19 mouse cellular contexts compared by ENCODE assay signal in the genomic region with DNA sequence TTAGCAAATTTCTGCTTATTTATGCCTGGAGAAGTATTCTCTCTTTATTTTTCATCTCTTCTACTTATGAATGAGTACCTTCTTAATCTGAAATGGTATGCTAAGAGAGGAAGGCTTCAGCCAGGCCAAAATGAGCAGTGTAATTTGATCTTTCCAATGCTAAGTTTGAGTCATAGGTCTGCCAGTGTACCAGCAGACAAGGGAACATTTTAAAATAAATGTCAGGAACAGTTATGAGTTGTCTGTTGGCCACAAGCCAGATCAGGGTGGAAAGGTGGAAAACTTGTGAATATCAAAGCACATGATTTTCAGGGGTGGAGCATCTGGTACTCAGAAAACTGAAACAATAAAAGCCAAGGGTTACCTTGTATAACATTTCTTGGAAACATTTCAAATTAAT. TPM values are rescaled to one million over a fixed set of nuclear protein-coding genes. Genes with fewer than 3 reads are reported as not detected.
DNase-seq lines count a peak whose midpoint lies in the region; ATAC-seq and TF ChIP-seq lines count a peak whose summit lies in the region.
"Had no signal": no experiment of that assay in that cellular context is flagged by ENCODE, and none has a peak within 500 bp of the region (broad histone marks: within the 10 kb centered on the region; RNA-seq: fewer than 3 reads in every experiment).

No protein-coding gene starts in this region.

- peak; percentile 9 for DNase-seq in layer of hippocampus, adult 11-12 months (ENCODE audit: low spot score)
- no peak for DNase-seq in layer of hippocampus, adult 9-11 months
- peak; percentile 16 for DNase-seq in Muller cell, postnatal 12 days (ENCODE audit: inconsistent ontology term)
- peak; percentile 66 for DNase-seq in adrenal gland, postnatal 10 days
- no peak for DNase-seq in gastrocnemius, postnatal 25 days
- DNase-seq: cerebellum, adult 11-12 months; thymus, adult 2 months had no signal

- no peak overlapping the region for H3ac ChIP-seq in myocyte (ENCODE audit: control insufficient read depth, insufficient read length)

- no peaks in the 10 kb centered on the region for H3K27me3 ChIP-seq in myocyte (ENCODE audit: control insufficient read depth, insufficient read depth, insufficient read length)
- H3K27me3 ChIP-seq: embryonic facial prominence, embryonic 12.5 days; heart, embryonic 15.5 days; hindbrain, embryonic 12.5 days; kidney, embryonic 15.5 days; lung, embryonic 15.5 days; megakaryocyte, embryonic 14.5 days; midbrain, embryonic 15.5 days had no signal

- peak overlapping the region; percentile 13 for H3K4me2 ChIP-seq in myocyte (ENCODE audit: low read depth)
- H3K4me2 ChIP-seq: embryonic facial prominence, embryonic 12.5 days; heart, embryonic 15.5 days; hindbrain, embryonic 12.5 days; kidney, embryonic 15.5 days; liver, embryonic 11.5 days; lung, embryonic 15.5 days; midbrain, embryonic 15.5 days had no signal

- H3K79me2 ChIP-seq in myocyte (ENCODE audit: control insufficient read depth, insufficient read depth) = no peaks in the 10 kb centered on the region

- H3K36me3 ChIP-seq in myocyte (ENCODE audit: control insufficient read depth, insufficient read depth) = no peaks in the 10 kb centered on the region
- H3K36me3 ChIP-seq: embryonic facial prominence, embryonic 12.5 days; forebrain, embryonic 10.5 days; heart, embryonic 15.5 days; hindbrain, embryonic 12.5 days; kidney, embryonic 15.5 days; lung, embryonic 15.5 days; midbrain, embryonic 15.5 days had no signal

- ATAC-seq in erythroblast, adult 5-6 weeks (replicated peaks; ENCODE audit: low FRiP score, poor library complexity, severe bottlenecking) = no peak
- ATAC-seq: inflammation-experienced regulatory T-cells, adult 6 months; midbrain, embryonic 15.5 days had no signal

- TF ChIP-seq POLR2A in myocyte (IDR thresholded peaks at IDR 0.05; ENCODE audit: insufficient read length, low read depth) = no peak

- no peak overlapping the region for H3K4me3 ChIP-seq in myocyte
- H3K4me3 ChIP-seq: embryonic facial prominence, embryonic 12.5 days; forebrain, embryonic 10.5 days; heart, embryonic 15.5 days; hindbrain, embryonic 12.5 days; kidney, embryonic 15.5 days; lung, embryonic 15.5 days; megakaryocyte, embryonic 14.5 days; midbrain, embryonic 15.5 days had no signal

TF ChIP-seq in myocyte, 11 proteins besides CTCF, POLR2A, EP300 and RAD21:
- TF ChIP-seq MAX (IDR thresholded peaks at IDR 0.05; ENCODE audit: low read depth) (no peak), TCF3 (IDR thresholded peaks at IDR 0.05; ENCODE audit: insufficient read length, low read depth) (no peak), TCF12 (IDR thresholded peaks at IDR 0.05; ENCODE audit: insufficient read depth, poor library complexity, severe bottlenecking) (no peak), E2F4 (IDR thresholded peaks at IDR 0.05; ENCODE audit: insufficient read depth) (no peak), USF1 (IDR thresholded peaks at IDR 0.05; ENCODE audit: low read depth) (no peak)

RNA-seq across cellular contexts. Expression of gene Slitrk1, which starts 46.1 kb away (rescaled TPM):
- 1 to 10 TPM; 1.1 to 2.2 TPM for total RNA-seq in adrenal gland, postnatal 10 days (2021)
- polyA plus RNA-seq in myocyte (2012; fragmentation: generic; extraction: Trizol) = 0.20 TPM
- under 1 TPM; 0.08 to 0.10 TPM for total RNA-seq in gastrocnemius, postnatal 25 days (2021)
- total RNA-seq in erythroblast, adult 5-6 weeks (2015; ENCODE audit: low replicate concordance) = not detected in 2 replicates
- total RNA-seq in erythroblast, adult 5-6 weeks (2017; ENCODE audit: low replicate concordance) = not detected in 2 replicates
- polyA plus RNA-seq: inflammation-experienced regulatory T-cells, adult 6 months; thymus, adult 2 months had no signal

Comparison
In these comparisons a context has a peak if more than half of its experiments do, and no peak if none do; other contexts are left out.
1. DNase-seq: peak in layer of hippocampus, adult 11-12 months (single experiment), Muller cell, postnatal 12 days (single experiment) and adrenal gland, postnatal 10 days (single experiment); none in layer of hippocampus, adult 9-11 months (single experiment) and gastrocnemius, postnatal 25 days (single experiment).